Mouse (Mus musculus) right cerebral cortex, adult 2 months (tissue): ENCODE data around the gene Clasrp.
"Not testable (repeated sequence)": the region's sequence is repeated elsewhere in the genome, so short reads cannot be mapped to it uniquely, and the experiment has no call there.

Experiments
- DNase-seq, 2 experiments: peaks; one replicate each; pipeline ENCODE4 v3.0.0; 2021 to 2022; ENCODE audit warnings: low spot score in 2 of 2

Clasrp gene

DNA sequence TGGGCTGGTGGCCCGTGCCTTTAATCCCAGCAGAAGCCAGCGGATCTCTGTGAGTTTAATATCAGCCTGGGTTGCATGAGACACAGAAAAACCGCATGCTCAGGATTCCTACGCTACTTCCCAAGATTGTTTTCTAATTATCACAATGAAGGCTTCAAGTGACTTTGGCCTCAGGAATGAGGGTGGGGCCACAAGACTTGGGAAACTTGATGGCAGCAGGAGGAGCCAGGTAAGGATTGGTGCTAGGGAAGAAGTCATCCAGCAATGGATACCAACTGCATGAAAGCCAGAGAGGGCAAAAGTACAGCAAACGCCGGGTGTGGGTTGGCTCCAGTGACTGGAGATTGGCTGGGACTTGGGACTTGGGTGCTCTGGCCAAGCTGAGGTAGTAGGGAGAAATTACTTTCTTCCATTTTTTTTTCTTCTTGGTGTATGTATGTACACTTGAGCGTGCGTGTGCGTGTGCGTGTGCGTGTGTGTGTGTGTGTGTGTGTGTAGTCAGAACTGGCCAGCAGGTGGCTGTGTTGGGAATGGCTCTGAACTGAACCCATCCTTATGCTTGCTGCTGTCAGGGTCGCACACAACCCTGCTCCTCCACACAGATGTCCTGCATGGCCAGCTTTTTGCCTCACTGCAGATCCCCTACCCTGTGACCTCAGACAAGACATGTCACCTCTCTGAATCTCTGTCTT lies 5.5 kb upstream of the Clasrp start:
- no peak for DNase-seq

DNA sequence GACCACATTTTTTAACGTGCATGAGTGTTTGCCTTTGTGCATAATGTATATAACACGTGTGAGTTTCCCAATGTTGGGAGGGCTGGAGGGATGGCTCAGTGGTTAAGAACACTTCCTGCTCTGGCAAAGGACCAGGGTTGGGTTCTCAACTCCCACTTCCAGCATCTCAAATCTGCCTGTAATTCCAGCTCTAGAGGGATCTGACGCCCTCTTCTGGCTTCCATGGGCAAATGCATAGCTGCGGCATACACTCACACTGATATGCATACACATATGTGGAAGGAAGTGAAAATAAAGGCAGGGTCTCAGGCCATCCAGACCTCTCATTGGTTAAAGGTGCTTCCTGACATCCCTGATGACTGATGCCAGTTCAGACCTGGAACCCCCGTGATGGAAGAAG lies 3.0 kb upstream of the Clasrp start:
- DNase-seq = no peak

GRCm38 (mm10) chr7:19604606-19605214 lies 424 bp upstream of the Clasrp start:
- DNase-seq = not testable (repeated sequence)

DNA sequence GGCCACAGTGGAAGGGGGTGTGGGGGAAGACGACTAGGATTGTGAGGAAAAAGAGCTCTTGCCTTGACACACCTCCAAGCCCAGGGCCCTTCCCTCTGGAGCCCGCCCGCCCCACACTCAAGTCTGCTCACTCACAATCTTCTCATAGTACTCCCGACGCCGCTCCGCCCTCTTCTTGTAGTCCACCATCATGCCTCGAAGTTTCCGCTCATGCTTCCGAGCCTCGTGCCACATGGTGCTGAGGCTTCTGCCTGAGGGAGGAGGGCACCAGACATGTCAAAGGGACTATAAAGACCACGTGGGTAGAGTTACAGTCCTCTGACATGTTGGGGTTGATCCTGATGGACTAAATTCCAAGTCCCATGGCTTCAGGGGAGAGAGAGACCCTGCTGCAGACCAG lies 1.2 kb downstream of the Clasrp start:
- DNase-seq = no peak

DNA sequence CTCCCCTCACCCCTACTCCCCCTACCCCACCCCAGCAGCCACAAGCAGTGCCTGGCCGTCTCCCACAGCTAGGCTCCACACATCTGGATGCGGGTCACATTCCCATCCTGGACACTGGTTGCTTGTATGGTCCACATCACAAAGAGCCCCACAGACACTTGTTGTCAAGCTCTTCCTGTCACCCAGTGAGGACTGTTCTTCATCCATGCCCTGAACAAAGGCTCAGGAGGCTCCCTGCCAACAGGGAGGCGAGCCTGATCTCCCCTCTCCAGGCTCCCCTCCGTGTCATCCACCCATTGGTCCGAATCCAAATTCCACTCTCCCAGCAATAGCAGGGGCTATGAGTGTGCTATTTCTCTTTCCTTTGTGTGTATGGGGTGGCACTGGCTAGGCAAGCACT lies 3.7 kb downstream of the Clasrp start:
- DNase-seq = no peak

DNA sequence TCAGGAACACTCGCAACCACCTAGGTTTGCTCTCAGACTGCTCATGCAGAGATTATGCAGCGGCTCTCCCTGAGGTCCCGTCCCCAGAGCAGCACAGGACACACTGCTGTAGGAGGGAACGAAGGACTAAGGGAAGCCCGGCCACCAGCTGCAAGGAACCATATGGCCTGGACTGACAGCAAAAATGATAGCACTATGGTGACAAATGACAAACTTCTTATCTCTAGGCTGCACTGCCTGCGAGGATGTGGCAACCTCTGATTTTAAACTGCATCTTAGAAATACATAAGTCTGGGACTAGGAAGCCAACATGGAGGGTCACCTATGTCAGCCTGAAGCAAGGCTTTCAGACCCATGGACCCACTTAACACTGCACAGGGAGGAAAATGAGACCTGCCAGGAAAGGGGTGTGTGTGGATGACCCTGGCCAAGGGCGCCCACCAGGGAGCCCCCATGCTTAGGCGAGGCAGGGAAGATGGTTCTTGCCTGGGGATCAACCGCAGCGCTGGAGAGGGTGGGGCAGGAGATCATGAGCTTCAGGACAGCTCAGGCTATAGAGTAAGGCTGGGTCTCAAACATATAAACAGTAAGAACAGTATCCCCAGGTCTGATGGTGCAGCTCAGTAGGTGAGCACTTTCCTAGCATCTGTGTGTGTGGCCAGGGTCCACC lies 11.1 kb downstream of the Clasrp start:
- no peak for DNase-seq

GRCm38 (mm10) chr7:19589917-19590316 lies 14.4 kb downstream of the Clasrp start:
- peak; percentile 77 to 81 for DNase-seq

DNA sequence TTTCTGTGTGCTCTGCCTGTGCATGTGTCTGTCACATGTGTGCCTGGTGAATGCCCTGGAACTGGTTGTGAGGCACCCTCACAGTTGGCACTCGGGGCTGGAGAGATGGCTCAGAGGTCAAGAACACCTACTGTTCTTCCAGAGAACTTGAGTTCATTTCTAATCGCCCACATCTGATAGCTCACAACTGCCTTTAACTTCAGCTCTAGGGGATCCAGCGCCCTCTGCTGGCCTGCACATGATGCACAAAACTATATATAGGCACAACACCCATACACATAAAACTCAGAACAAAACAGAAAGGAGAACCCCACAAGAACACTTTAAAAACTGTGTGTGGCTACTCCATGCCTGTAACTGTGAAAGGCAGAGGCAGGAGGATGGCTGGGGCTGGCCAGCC lies 15.1 kb downstream of the Clasrp start:
- DNase-seq = peak; percentile 40 to 43

DNA sequence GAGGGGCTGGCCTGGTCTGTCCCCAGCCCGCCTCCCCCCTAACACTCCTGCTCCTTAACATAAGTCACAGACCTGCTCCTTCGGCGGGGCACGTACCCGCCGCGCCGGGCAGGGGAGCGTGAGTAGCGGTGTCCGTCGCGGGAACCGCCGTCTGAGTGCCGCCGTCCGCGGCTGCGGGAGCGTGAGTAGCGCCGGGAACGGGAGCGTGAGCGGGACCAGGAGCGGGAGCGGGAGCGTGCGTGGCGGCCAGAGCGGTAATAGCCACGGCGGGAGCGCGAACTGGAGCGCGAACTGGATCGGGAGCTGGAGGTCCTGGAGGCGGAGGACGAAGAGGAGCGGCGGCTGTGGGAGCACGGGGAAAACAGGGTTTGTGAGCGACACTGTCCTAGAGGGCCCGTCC lies 18.0 kb downstream of the Clasrp start:
- no peak for DNase-seq

DNA sequence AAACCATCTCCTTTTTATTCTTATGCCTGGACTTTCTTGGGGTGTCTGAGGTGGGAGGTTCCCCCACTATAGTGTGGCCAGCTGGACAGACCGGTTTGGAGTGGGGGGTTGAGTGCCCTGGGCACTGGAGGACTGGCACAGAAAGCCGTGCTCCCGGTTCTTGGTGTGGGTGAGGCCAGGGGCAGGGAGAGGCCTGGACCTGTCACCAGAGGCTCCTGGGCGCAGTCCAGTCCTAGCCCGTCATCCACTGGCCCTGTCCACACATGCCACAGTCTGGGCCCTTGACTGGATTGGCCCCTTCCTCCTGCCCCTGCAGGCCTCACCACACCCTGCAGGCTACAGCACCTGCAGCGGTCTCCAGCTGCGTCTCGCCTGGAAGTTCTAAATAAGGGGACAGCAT lies 23.7 kb downstream of the Clasrp start:
- DNase-seq = no peak

GRCm38 (mm10) chr7:19579751-19580150 lies 24.5 kb downstream of the Clasrp start:
- DNase-seq = no peak

GRCm38 (mm10) chr7:19578436-19578835 lies 25.9 kb downstream of the Clasrp start:
- DNase-seq = no peak

DNA sequence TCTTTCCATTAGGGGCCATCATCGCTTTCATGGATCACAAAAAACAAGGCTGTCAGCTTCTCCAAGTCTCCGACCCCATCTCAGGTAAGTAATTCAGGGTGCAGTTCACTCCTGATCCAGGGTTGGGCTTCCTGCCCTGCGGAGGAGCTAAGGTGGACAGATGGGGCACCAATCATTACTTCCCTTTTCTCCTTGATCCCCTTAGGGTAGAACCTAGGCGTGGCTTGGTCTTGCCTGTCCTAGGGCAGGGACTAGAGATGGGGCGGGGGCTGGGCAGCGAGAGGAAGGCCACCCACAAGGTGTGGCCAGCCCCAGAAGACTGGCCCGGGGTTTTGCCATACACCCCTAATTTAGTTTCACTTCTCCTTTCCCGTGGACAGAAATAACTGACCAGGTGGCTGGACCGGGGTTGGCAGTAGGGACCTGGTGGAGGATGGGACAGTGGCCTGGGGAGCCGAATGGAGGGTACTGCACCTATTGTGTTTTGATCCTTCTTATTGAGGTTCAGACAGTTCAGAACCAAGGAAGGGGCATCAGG lies 26.3 kb downstream of the Clasrp start:
- no peak for DNase-seq

DNA sequence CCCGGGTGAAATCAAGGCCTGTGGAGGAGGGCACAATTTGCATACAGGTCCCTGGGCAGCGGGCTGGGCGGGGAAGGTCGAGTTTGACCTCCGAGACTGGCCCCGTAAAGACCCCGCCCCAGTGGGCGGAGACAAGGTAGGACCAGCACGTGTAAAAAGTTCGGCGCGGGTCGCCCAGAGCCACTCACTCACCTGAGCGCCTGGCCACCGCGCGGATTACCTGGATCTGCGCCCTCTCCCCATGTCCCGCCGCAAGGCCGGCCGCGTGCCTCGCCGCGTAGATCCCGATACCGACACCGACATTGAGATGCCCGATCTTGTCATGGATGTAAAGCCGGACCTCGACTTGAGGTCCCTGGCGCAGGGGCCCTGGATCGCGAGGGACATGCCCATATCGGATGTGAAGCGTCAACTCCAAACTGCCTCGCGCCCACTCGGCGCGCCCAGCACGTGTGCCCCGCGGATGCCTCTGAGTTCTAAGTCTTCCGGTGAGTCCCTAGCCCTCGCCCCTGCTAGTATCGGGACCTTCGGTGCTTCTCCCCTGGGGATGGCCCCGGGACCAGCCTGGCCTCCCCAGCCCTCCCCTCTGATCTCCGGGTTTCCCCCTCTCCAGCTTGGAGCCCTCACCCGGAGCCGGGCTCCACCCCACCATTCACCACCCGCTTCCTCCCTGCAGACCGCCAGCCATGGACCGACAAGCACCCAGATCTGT lies 27.0 kb downstream of the Clasrp start, which contains the start of the genes Zfp296 and Gemin7:
TSS of gene Zfp296 (plus strand) at position 147 of the 712 bp plus-strand sequence.
TSS of gene Gemin7 (minus strand) at position 455 of the 712 bp plus-strand sequence.
- DNase-seq = no peak

GRCm38 (mm10) chr7:19575559-19575958 lies 28.7 kb downstream of the Clasrp start:
- DNase-seq = no peak

- DNase-seq = no peak
Measured at GRCm38 (mm10) chr7:19573776-19574140, 30.5 kb downstream of the Clasrp start.

DNA sequence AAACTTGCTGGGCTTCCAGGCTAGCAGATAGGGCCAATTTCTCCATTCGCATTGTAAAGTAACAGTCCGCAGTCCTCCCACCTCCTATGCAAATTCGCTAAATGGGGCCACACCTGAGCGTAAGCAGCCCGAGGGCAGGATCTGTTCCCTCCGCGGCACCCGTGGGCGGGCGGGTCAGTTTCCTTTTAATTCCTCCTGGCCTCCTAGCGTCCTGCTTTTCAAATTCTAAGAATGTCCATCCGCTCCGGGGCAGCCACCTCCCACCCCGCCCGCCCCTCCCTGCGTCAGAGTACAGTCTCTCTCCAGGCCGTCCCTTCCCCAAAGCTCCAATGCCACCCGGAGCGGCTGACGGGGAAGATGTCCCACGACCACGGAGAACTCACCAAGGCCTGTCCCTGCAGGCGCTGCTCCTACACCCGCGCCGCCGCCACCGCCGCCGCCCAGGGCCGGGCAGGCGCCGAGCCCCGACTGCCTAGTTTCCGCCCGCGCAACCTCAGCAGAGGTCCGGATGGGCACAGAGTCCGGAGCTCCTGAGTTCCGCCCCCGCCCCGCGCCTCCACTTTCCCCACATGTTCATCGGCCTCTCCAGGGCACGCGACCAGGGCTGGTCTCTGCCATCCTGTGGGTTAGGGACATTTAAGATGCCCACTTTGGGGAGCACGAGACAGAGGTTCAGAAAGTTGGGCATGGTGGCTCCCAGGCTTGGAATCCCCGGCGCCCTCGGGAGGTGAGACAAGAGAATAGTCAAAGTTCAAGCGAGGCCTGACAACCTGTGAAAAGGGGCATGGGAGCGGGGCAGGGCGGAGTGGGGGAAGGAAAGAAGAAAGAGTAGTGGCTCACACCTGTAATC lies 31.1 kb downstream of the Clasrp start:
- peak; percentile 55 to 67 for DNase-seq

DNA sequence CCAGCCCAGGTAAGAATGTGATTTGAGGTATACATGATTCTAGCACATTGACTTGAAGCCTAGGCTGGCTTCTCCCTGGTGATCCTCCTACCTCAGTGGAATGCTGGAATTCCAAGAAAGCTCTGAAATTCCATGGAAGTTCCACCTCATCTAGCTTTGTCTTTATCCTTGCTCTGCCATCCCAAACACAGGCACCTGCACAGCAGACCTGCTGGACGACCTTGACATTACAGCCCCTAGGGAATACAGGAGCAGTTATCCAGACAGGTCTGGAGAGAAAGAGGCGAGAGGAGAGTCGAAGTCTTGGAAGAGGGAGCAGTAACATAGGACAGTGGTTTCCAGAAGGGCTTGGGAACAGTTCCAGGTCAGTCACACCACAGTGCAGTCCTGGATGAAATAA lies 34.6 kb downstream of the Clasrp start:
- DNase-seq = no peak

DNA sequence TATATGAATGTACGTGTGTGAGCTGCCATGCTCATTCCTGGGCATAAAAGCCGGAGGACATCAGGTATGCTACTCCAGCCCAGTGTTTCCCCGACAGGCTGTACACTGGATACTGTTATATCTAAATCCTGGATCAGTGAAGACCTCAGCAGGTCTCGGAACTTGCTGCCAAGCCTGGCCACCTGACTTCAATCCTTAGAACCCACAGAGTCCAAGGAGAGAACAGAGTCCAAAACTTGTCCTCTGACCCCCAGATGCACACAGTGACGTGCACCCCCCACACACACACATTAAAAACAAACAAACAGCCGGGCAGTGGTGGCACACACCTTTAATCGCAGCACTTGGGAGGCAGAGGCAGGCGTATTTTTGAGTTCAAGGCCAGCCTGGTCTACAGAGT lies 36.9 kb downstream of the Clasrp start:
- DNase-seq = no peak

DNA sequence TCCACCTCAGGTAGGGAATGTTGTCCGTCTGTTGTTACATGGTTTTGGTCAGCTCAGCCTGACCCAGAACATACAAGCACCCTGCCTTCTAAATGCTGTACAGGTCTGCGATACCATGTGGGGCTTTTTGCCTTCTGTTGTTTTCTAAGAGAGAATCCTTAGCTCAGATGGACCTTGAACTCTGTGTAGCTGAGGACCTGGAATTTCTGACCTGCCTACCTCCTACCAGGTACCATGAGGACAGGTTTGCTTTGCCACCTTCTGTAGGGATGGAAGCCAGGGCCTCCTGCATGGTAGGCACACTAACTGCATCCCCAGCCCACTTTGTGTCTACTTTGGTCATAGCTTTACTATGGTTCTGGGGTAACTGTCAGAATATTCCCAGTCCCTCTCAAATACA lies 38.5 kb downstream of the Clasrp start:
- no peak for DNase-seq

- DNase-seq = no peak
Measured at GRCm38 (mm10) chr7:19564455-19564854, 39.8 kb downstream of the Clasrp start.
